Mouse (Mus musculus) right cerebral cortex, postnatal 25 days (tissue): ENCODE results near the gene Dgkq.

Experiments
- DNase-seq: peaks from one replicate; pipeline ENCODE4 v3.0.0; 2022

The Dgkq gene

GRCm38 (mm10) chr5:108680871-108681270 is 11.4 kb upstream of the Dgkq start:
- no peak for DNase-seq

GRCm38 (mm10) chr5:108679909-108680308 is 10.4 kb upstream of the Dgkq start:
- no peak for DNase-seq

GRCm38 (mm10) chr5:108678296-108678854 is 8.9 kb upstream of the Dgkq start:
- no peak for DNase-seq

- peak; percentile 83 for DNase-seq
These were observed 8.3 kb upstream of the Dgkq start for GRCm38 (mm10) chr5:108677605-108678295.

GRCm38 (mm10) chr5:108676772-108677498 is 7.5 kb upstream of the Dgkq start:
- no peak for DNase-seq

- no peak for DNase-seq
These were observed 5.9 kb upstream of the Dgkq start, which contains the start of gene Slc26a1 for GRCm38 (mm10) chr5:108675251-108675816. Gene Slc26a1 (minus strand): TSS chr5:108675569.

GRCm38 (mm10) chr5:108674624-108675023 is 5.2 kb upstream of the Dgkq start:
- no peak for DNase-seq

- no peak for DNase-seq
These were observed 2.3 kb upstream of the Dgkq start for GRCm38 (mm10) chr5:108671757-108672156.

GRCm38 (mm10) chr5:108670785-108671184 is 1.3 kb upstream of the Dgkq start:
- DNase-seq, result no peak

GRCm38 (mm10) chr5:108669986-108670385 is 514 bp upstream of the Dgkq start:
- no peak for DNase-seq

GRCm38 (mm10) chr5:108668387-108668932 is 1.0 kb downstream of the Dgkq start:
- no peak for DNase-seq

GRCm38 (mm10) chr5:108667370-108667769 is 2.1 kb downstream of the Dgkq start:
- DNase-seq, result no peak

GRCm38 (mm10) chr5:108665066-108665465 is 4.4 kb downstream of the Dgkq start:
- no peak for DNase-seq

- no peak for DNase-seq
These were observed 6.7 kb downstream of the Dgkq start for GRCm38 (mm10) chr5:108662772-108663171.

GRCm38 (mm10) chr5:108660632-108661268 is 8.7 kb downstream of the Dgkq start:
- DNase-seq, result peak; percentile 91

GRCm38 (mm10) chr5:108659698-108660631 is 9.5 kb downstream of the Dgkq start, which contains the start of gene Idua:
Gene Idua (plus strand): TSS chr5:108660331.
- no peak for DNase-seq

- no peak for DNase-seq
These were observed 10.9 kb downstream of the Dgkq start for GRCm38 (mm10) chr5:108658611-108659010.

- no peak for DNase-seq
These were observed 12.1 kb downstream of the Dgkq start for GRCm38 (mm10) chr5:108657406-108657805.

- DNase-seq, result peak; percentile 3
These were observed 13.4 kb downstream of the Dgkq start for GRCm38 (mm10) chr5:108655891-108656650.

- DNase-seq, result peak; percentile 1
These were observed 14.1 kb downstream of the Dgkq start for GRCm38 (mm10) chr5:108655381-108655780.
